Mouse (Mus musculus) lung, postnatal 10 days (tissue): ENCODE measurements around the gene Nanos1.

Experiments used
- DNase-seq: peaks from one replicate; pipeline ENCODE4 v3.0.0; 2021

Nanos1 gene

GRCm38 (mm10) chr19:60755438-60756191 lies at the start of gene Nanos1:
Nanos1 (plus strand) TSS chr19:60755987.
- DNase-seq: peak; percentile 93

- no peak for DNase-seq
These were observed 46.4 kb upstream of the Nanos1 start for GRCm38 (mm10) chr19:60709193-60709900.

- no peak for DNase-seq
These were observed 45.6 kb upstream of the Nanos1 start for GRCm38 (mm10) chr19:60710196-60710595.

GRCm38 (mm10) chr19:60712577-60712976 lies 43.2 kb upstream of the Nanos1 start:
- DNase-seq: no peak

GRCm38 (mm10) chr19:60716381-60716780 lies 39.4 kb upstream of the Nanos1 start:
- DNase-seq: no peak

GRCm38 (mm10) chr19:60730281-60730852 lies 25.4 kb upstream of the Nanos1 start:
- peak; percentile 34 for DNase-seq

- no peak for DNase-seq
These were observed 24.5 kb upstream of the Nanos1 start for GRCm38 (mm10) chr19:60731299-60731698.

- DNase-seq: no peak
These were observed 23.8 kb upstream of the Nanos1 start for GRCm38 (mm10) chr19:60731966-60732365.

GRCm38 (mm10) chr19:60740560-60740959 lies 15.2 kb upstream of the Nanos1 start:
- DNase-seq: no peak

GRCm38 (mm10) chr19:60743767-60744547 lies 11.8 kb upstream of the Nanos1 start:
- no peak for DNase-seq

- no peak for DNase-seq
These were observed 8.0 kb upstream of the Nanos1 start for GRCm38 (mm10) chr19:60747801-60748200.

- peak; percentile 40 for DNase-seq
These were observed 658 bp downstream of the Nanos1 start for GRCm38 (mm10) chr19:60756192-60757098.

- DNase-seq: no peak
These were observed 1.5 kb downstream of the Nanos1 start for GRCm38 (mm10) chr19:60757099-60757785.

GRCm38 (mm10) chr19:60758896-60759835 lies 3.4 kb downstream of the Nanos1 start:
- peak; percentile 18 for DNase-seq

GRCm38 (mm10) chr19:60773366-60773765 lies 17.6 kb downstream of the Nanos1 start:
- no peak for DNase-seq

GRCm38 (mm10) chr19:60782034-60782433 lies 26.2 kb downstream of the Nanos1 start:
- DNase-seq: no peak

GRCm38 (mm10) chr19:60784712-60785111 lies 28.9 kb downstream of the Nanos1 start:
- DNase-seq: no peak

- DNase-seq: no peak
These were observed 31.8 kb downstream of the Nanos1 start for GRCm38 (mm10) chr19:60787465-60788150.

- DNase-seq: no peak
These were observed 32.6 kb downstream of the Nanos1 start for GRCm38 (mm10) chr19:60788214-60788960.
